Mouse (Mus musculus) 416B (cell line): ENCODE measurements around the gene Zbtb20.
A peak's percentile ranks its signal among the peaks of the same experiment; 100 is the strongest.

Experiments
- DNase-seq: peaks from one replicate; pipeline ENCODE4 v3.0.0; 2011; ENCODE audit warnings: low read depth

The Zbtb20 gene

GRCm38 (mm10) chr16:43080923-43081702 is 205.4 kb downstream of the Zbtb20 start:
- DNase-seq = peak; percentile 43

GRCm38 (mm10) chr16:43081995-43082394 is 206.3 kb downstream of the Zbtb20 start:
- no peak for DNase-seq

GRCm38 (mm10) chr16:43082801-43083200 is 207.1 kb downstream of the Zbtb20 start:
- no peak for DNase-seq

GRCm38 (mm10) chr16:43090188-43090587 is 214.5 kb downstream of the Zbtb20 start:
- DNase-seq = no peak

GRCm38 (mm10) chr16:43094161-43094560 is 218.5 kb downstream of the Zbtb20 start:
- no peak for DNase-seq

GRCm38 (mm10) chr16:43094756-43095155 is 219.1 kb downstream of the Zbtb20 start:
- DNase-seq = no peak

- no peak for DNase-seq
Observed at GRCm38 (mm10) chr16:43096040-43096439, 220.4 kb downstream of the Zbtb20 start.

- DNase-seq = no peak
Observed at GRCm38 (mm10) chr16:43098153-43098552, 222.5 kb downstream of the Zbtb20 start.

GRCm38 (mm10) chr16:43098666-43099065 is 223.0 kb downstream of the Zbtb20 start:
- peak; percentile 38 for DNase-seq

- DNase-seq = no peak
Observed at GRCm38 (mm10) chr16:43111288-43111687, 235.6 kb downstream of the Zbtb20 start.

GRCm38 (mm10) chr16:43113968-43114367 is 238.3 kb downstream of the Zbtb20 start:
- no peak for DNase-seq

- no peak for DNase-seq
Observed at GRCm38 (mm10) chr16:43129966-43130365, 254.3 kb downstream of the Zbtb20 start.

GRCm38 (mm10) chr16:43130583-43130982 is 254.9 kb downstream of the Zbtb20 start:
- DNase-seq = no peak

GRCm38 (mm10) chr16:43131077-43131476 is 255.4 kb downstream of the Zbtb20 start:
- peak; percentile 33 for DNase-seq

- DNase-seq = peak; percentile 79
Observed at GRCm38 (mm10) chr16:43168506-43168905, 292.8 kb downstream of the Zbtb20 start.

GRCm38 (mm10) chr16:43169273-43169905 is 293.7 kb downstream of the Zbtb20 start:
- no peak for DNase-seq

GRCm38 (mm10) chr16:43172139-43172538 is 296.5 kb downstream of the Zbtb20 start:
- no peak for DNase-seq

- DNase-seq = no peak
Observed at GRCm38 (mm10) chr16:43172912-43173311, 297.2 kb downstream of the Zbtb20 start.

GRCm38 (mm10) chr16:43174815-43175214 is 299.1 kb downstream of the Zbtb20 start:
- no peak for DNase-seq

GRCm38 (mm10) chr16:43181038-43181437 is 305.4 kb downstream of the Zbtb20 start:
- DNase-seq = no peak

GRCm38 (mm10) chr16:43190390-43190789 is 314.7 kb downstream of the Zbtb20 start:
- DNase-seq = peak; percentile 77

GRCm38 (mm10) chr16:43191060-43191850 is 315.6 kb downstream of the Zbtb20 start:
- DNase-seq = no peak
